Mouse (Mus musculus) heart, embryonic 11.5 days (tissue): ENCODE results near the gene Gm6685. TPM values are rescaled to one million over a fixed set of nuclear protein-coding genes. Genes with fewer than 3 reads are reported as not detected.

Experiments
- ATAC-seq: fragments of 200-750 bp; cut with Nextera tagmentation; replicated peaks from 2 replicates; pipeline ENCODE4 v1.8.0; 2017; ENCODE audit warnings: moderate library complexity; ENCODE audit not compliant: insufficient number of reproducible peaks, low FRiP score, low TSS enrichment
- H3K27ac ChIP-seq: fragments of 300-500 bp; sonication (generic); 2 replicates; pipeline ENCODE4 v1.5.1; 2014; ENCODE audit warnings: mild to moderate bottlenecking, low read depth, low read length
- H3K27me3 ChIP-seq: fragments of 300-500 bp; sonication (generic); 2 replicates; pipeline ENCODE4 v1.6.1; 2014; ENCODE audit warnings: mild to moderate bottlenecking, low read length, mixed read lengths; ENCODE audit not compliant: control insufficient read depth, insufficient read depth
- H3K36me3 ChIP-seq: fragments of 300-500 bp; sonication (generic); 2 replicates; pipeline ENCODE4 v1.6.1; 2014; ENCODE audit warnings: mild to moderate bottlenecking, low read length, moderate library complexity, mixed read lengths; ENCODE audit not compliant: control insufficient read depth, insufficient read depth
- H3K4me1 ChIP-seq: fragments of 300-500 bp; sonication (generic); 2 replicates; pipeline ENCODE4 v1.6.1; 2014; ENCODE audit warnings: low read length; ENCODE audit not compliant: control insufficient read depth, insufficient read depth
- H3K4me2 ChIP-seq: fragments of 300-500 bp; sonication (generic); 2 replicates; pipeline ENCODE4 v1.6.1; 2014; ENCODE audit warnings: mild to moderate bottlenecking, moderate library complexity
- H3K4me3 ChIP-seq: fragments of 300-500 bp; sonication (generic); 2 replicates; pipeline ENCODE4 v1.5.1; 2014; ENCODE audit warnings: low read depth, low read length
- H3K9ac ChIP-seq: fragments of 300-500 bp; sonication (generic); 2 replicates; pipeline ENCODE4 v1.6.1; 2014; ENCODE audit warnings: mild to moderate bottlenecking, low read depth, low read length, moderate library complexity
- H3K9me3 ChIP-seq: fragments of 300-500 bp; sonication (generic); replicated peaks from 2 replicates; pipeline ENCODE4 v1.6.1; 2016; ENCODE audit warnings: low read length; ENCODE audit not compliant: control insufficient read depth
- WGBS: fragments of 180-500 bp; shearing (Covaris S2); extraction: QIAGEN DNeasy Blood & Tissue Kit; methylation state at CpG from one replicate; pipeline ENCODE4 v1.1.7; 2014; ENCODE audit not compliant: insufficient replicate concordance; 5-methylcytosine and 5-hydroxymethylcytosine counted together
- polyA plus RNA-seq: library from polyadenylated mRNA; unstranded; fragments of >200 nt; fragmentation: Nextera tagmentation; extraction: Ambion mirVana; gene quantifications from 2 replicates; pipeline ENCODE4 v1.2.1, GENCODE M21; 2014

Gene Gm6685
- polyA plus RNA-seq, 1 experiment from 2014 or later: not detected

GRCm38 (mm10) chr11:28327878-28328277 lies 11.8 kb downstream of the Gm6685 start:
- ATAC-seq: no peak
- H3K27ac ChIP-seq: no peak overlapping the region
- 82% methylated on average over 1 of the region's 1 CpGs for WGBS

DNA sequence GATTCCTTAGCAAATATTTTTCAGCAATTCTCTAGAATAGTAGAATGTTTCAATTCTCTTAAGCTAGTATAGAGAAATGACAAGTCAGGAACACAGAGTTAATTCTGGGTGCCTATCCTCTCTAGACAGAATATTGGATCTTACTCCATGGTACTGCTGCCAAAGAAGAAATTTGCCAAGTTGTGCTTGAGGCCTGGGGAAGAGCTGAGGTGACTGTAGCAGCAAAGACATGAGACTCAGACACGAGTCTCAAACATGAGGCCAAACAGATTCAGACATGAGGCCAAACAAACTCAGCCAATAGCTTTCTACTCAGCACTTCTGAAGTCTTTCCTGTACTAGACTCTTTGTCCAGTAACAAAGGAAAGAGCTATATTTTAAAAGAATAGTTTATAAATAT lies 26.3 kb downstream of the Gm6685 start:
- no peaks in the 10 kb centered on the region for H3K4me1 ChIP-seq
- no peak for ATAC-seq
- no peaks in the 10 kb centered on the region for H3K9me3 ChIP-seq
- H3K36me3 ChIP-seq: no peaks in the 10 kb centered on the region
- no peak overlapping the region for H3K9ac ChIP-seq
- no peaks in the 10 kb centered on the region for H3K27me3 ChIP-seq
- H3K27ac ChIP-seq: no peak overlapping the region
- H3K4me2 ChIP-seq: no peak overlapping the region
- WGBS: 73% methylated on average over 1 of the region's 1 CpGs
- no peak overlapping the region for H3K4me3 ChIP-seq

More at GRCm38 (mm10) chr11:28327878-28328277, 11.8 kb downstream of the Gm6685 start:
- H3K27me3 ChIP-seq: no peaks in the 10 kb centered on the region
- H3K9ac ChIP-seq: no peak overlapping the region
- no peaks in the 10 kb centered on the region for H3K9me3 ChIP-seq
- H3K4me1 ChIP-seq: no peaks in the 10 kb centered on the region
- H3K4me2 ChIP-seq: no peak overlapping the region
- H3K4me3 ChIP-seq: no peak overlapping the region
- H3K36me3 ChIP-seq: no peaks in the 10 kb centered on the region

DNA sequence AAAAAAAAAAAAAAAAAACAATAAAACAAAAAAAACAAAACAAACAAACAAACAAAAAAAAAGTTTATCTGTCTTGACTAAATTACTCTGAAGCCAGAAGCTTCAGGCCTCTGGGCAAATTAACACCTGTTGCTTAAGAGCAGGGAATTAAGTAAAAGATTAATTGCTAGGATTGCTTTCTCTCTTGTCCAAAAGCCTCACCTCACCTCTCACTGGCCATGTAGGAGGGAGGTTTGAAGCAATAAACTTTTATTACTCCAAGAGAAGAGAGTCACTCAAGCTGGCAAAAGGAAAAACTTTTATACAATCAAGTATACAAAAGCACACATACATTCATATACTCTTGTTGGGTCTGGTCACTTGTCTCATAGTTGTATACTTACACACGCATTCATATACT lies 31.9 kb downstream of the Gm6685 start:
- Histone ChIP-seq H3K27me3 (no peaks in the 10 kb centered on the region), H3K9ac (no peak overlapping the region), H3K4me2 (no peak overlapping the region), H3K27ac (no peak overlapping the region), H3K36me3 (no peaks in the 10 kb centered on the region), H3K9me3 (no peaks in the 10 kb centered on the region), H3K4me3 (no peak overlapping the region), H3K4me1 (no peaks in the 10 kb centered on the region)
- WGBS: 85% methylated on average over 1 of the region's 1 CpGs
- ATAC-seq: no peak

DNA sequence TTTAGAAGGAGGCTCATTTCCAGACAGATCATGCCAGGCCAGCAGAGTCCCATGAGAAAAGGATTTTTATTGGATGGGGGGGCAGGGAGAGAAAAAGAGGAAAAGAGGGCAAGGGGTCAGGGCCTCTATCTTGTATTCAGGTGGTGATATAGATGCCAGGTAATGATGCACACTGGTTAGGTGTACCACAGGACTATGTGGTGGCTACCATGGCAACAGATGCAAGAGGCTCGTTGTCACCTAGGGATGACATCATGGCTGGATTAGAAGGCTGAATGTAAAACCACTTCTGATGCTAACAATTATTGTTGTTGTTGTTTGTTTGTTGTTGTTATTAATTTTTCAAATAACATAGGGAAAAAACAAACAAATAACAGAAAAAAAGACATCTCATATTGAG lies 49.2 kb downstream of the Gm6685 start:
- Histone ChIP-seq H3K4me2 (no peak overlapping the region), H3K27ac (no peak overlapping the region), H3K4me1 (no peaks in the 10 kb centered on the region), H3K4me3 (no peak overlapping the region), H3K9me3 (no peaks in the 10 kb centered on the region), H3K27me3 (no peaks in the 10 kb centered on the region), H3K36me3 (no peaks in the 10 kb centered on the region), H3K9ac (no peak overlapping the region)
- WGBS: 90% methylated on average over 1 of the region's 1 CpGs
- no peak for ATAC-seq

Other genes with a start within 250 kb of the Gm6685 start
- 1.0 and 1.5 TPM in 2 replicates for gene Ccdc85a, start 244.5 kb upstream of the Gm6685 start, polyA plus RNA-seq